Mouse (Mus musculus) CH12.LX (cell line): ENCODE results near the gene Ticrr.

Experiments used
- BHLHE40 ChIP-seq: IDR thresholded peaks from 2 replicates; pipeline ENCODE4 v1.6.1; 2011; ENCODE audit warnings: mild to moderate bottlenecking, low read depth, low read length, improper control_type of control experiment
- CHD2 ChIP-seq: IDR thresholded peaks from 2 replicates; pipeline ENCODE4 v1.6.1; 2011; ENCODE audit warnings: low read length, improper control_type of control experiment
- CTCF ChIP-seq, 2 experiments: IDR thresholded peaks in 1 of 2; conservative IDR thresholded peaks in 1 of 2; 2 replicates each; pipeline ENCODE4 v1.5.1; 2011 to 2012; ENCODE audit warnings: low read depth in 2 of 2, low read length in 2 of 2, improper control_type of control experiment in 1 of 2, inconsistent platforms in 1 of 2, mild to moderate bottlenecking in 1 of 2, moderate library complexity in 1 of 2
- E2F4 ChIP-seq: IDR thresholded peaks from 2 replicates; pipeline ENCODE4 v1.6.1; 2011; ENCODE audit warnings: low read depth, low read length, improper control_type of control experiment; ENCODE audit not compliant: insufficient replicate concordance
- EP300 ChIP-seq: IDR thresholded peaks from 2 replicates; pipeline ENCODE4 v1.6.1; 2011; ENCODE audit warnings: low read length, improper control_type of control experiment
- IRF4 ChIP-seq: IDR thresholded peaks from 2 replicates; pipeline ENCODE4 v1.6.1; 2014; ENCODE audit warnings: low read depth, mild to moderate bottlenecking, inconsistent platforms, low read length, improper control_type of control experiment
- MAZ ChIP-seq: IDR thresholded peaks from 2 replicates; pipeline ENCODE4 v1.6.1; 2012; ENCODE audit warnings: low read depth, mild to moderate bottlenecking, inconsistent platforms, low read length, improper control_type of control experiment, moderate library complexity
- MEF2A ChIP-seq: IDR thresholded peaks from 2 replicates; pipeline ENCODE4 v1.6.1; 2014; ENCODE audit warnings: low read depth, mild to moderate bottlenecking, inconsistent platforms, low read length, improper control_type of control experiment, borderline replicate concordance
- MXI1 ChIP-seq: IDR thresholded peaks from 2 replicates; pipeline ENCODE4 v1.6.1; 2011; ENCODE audit warnings: mild to moderate bottlenecking, low read depth, low read length, improper control_type of control experiment
- MYC ChIP-seq: IDR thresholded peaks from 2 replicates; pipeline ENCODE4 v1.6.1; 2011; ENCODE audit warnings: low read depth, mild to moderate bottlenecking, improper control_type of control experiment, low read length
- POLR2A ChIP-seq: IDR thresholded peaks from 2 replicates; pipeline ENCODE4 v1.6.1; 2011; ENCODE audit warnings: low read depth, mild to moderate bottlenecking, improper control_type of control experiment, low read length
- RAD21 ChIP-seq: IDR thresholded peaks from 2 replicates; pipeline ENCODE4 v1.6.1; 2011; ENCODE audit warnings: low read depth, mild to moderate bottlenecking, low read length, improper control_type of control experiment, moderate library complexity
- SIN3A ChIP-seq: IDR thresholded peaks from 2 replicates; pipeline ENCODE4 v1.6.1; 2012; ENCODE audit warnings: low read length, improper control_type of control experiment, inconsistent platforms

GRCm38 (mm10) chr7:79660291-79661150 is 525 bp downstream of the Ticrr start:
- TF ChIP-seq CTCF (conservative IDR thresholded peaks at IDR 0.05 in 1 of 2, IDR thresholded peaks at IDR 0.05 in 1 of 2; ENCODE audit: low read depth in 2 of 2, low read length in 2 of 2), result no peak
- TF ChIP-seq RAD21, result no peak
- no peak for TF ChIP-seq EP300
- no peak for TF ChIP-seq IRF4
- no peak for TF ChIP-seq MXI1
- TF ChIP-seq POLR2A, result no peak
- TF ChIP-seq BHLHE40, result peak; percentile 29; the same call in 1 of the 2 replicates
- TF ChIP-seq CHD2, result no peak
- TF ChIP-seq SIN3A, result no peak
- no peak for TF ChIP-seq E2F4
- no peak for TF ChIP-seq MYC
- TF ChIP-seq MAZ, result no peak
- TF ChIP-seq MEF2A, result no peak
